Mouse (Mus musculus) limb, embryonic 11.5 days (tissue): ENCODE results near the gene Rsbn1. TPM values are rescaled to one million over a fixed set of nuclear protein-coding genes. Genes with fewer than 3 reads are reported as not detected.

Experiments
- ATAC-seq: fragments of 200-750 bp; cut with Nextera tagmentation; 2 replicates; pipeline ENCODE4 v1.8.0; 2017; ENCODE audit warnings: low read depth; ENCODE audit not compliant: insufficient number of reproducible peaks, low FRiP score, low TSS enrichment
- DNase-seq: peaks from one replicate; pipeline ENCODE4 v3.0.0-alpha.2; 2015; ENCODE audit warnings: low spot score
- H3K27ac ChIP-seq: fragments of 300-500 bp; sonication (generic); replicated peaks from 2 replicates; pipeline ENCODE4 v1.5.1; 2014; ENCODE audit warnings: low read depth, mild to moderate bottlenecking, low read length
- H3K27me3 ChIP-seq: fragments of 300-500 bp; sonication (generic); 2 replicates; pipeline ENCODE4 v1.6.1; 2014; ENCODE audit warnings: mild to moderate bottlenecking, low read length, mixed read lengths; ENCODE audit not compliant: control insufficient read depth, insufficient read depth
- H3K36me3 ChIP-seq: fragments of 300-500 bp; sonication (generic); 2 replicates; pipeline ENCODE4 v1.6.1; 2014; ENCODE audit warnings: mild to moderate bottlenecking, low read length, moderate library complexity, mixed read lengths; ENCODE audit not compliant: control insufficient read depth, insufficient read depth
- H3K4me1 ChIP-seq: fragments of 300-500 bp; sonication (generic); 2 replicates; pipeline ENCODE4 v1.6.1; 2014; ENCODE audit warnings: low read length, mixed read lengths; ENCODE audit not compliant: control insufficient read depth, insufficient read depth
- H3K4me2 ChIP-seq: fragments of 300-500 bp; sonication (generic); 2 replicates; pipeline ENCODE4 v1.6.1; 2014; ENCODE audit warnings: low read depth, mild to moderate bottlenecking, moderate library complexity; ENCODE audit not compliant: severe bottlenecking
- H3K4me3 ChIP-seq: fragments of 300-500 bp; sonication (generic); 2 replicates; pipeline ENCODE4 v1.5.1; 2014; ENCODE audit warnings: low read depth, low read length
- H3K9ac ChIP-seq: fragments of 300-500 bp; sonication (generic); 2 replicates; pipeline ENCODE4 v1.6.1; 2014; ENCODE audit warnings: mild to moderate bottlenecking, low read length
- H3K9me3 ChIP-seq: fragments of 300-500 bp; sonication (generic); 2 replicates; pipeline ENCODE4 v1.6.1; 2016; ENCODE audit warnings: low read length; ENCODE audit not compliant: control insufficient read depth
- WGBS: fragments of 180-500 bp; shearing (Covaris S2); extraction: QIAGEN DNeasy Blood & Tissue Kit; methylation state at CpG from one replicate; pipeline ENCODE4 v1.1.7; 2014; 5-methylcytosine and 5-hydroxymethylcytosine counted together
- polyA plus RNA-seq: library from polyadenylated mRNA; unstranded; fragments of >200 nt; fragmentation: Nextera tagmentation; extraction: Ambion mirVana; gene quantifications from 2 replicates; pipeline ENCODE4 v1.2.1, GENCODE M21; 2014

The Rsbn1 gene
- polyA plus RNA-seq, 1 experiment from 2014 or later = 19.9 TPM

- no peak overlapping the region for H3K27ac ChIP-seq
- H3K4me1 ChIP-seq = no peaks in the 10 kb centered on the region
- no peak for ATAC-seq
- no peaks in the 10 kb centered on the region for H3K36me3 ChIP-seq
- H3K4me3 ChIP-seq = no peak overlapping the region
- DNase-seq = peak; percentile 28
- 78% methylated on average over 1 of the region's 1 CpGs for WGBS
- H3K27me3 ChIP-seq = no peaks in the 10 kb centered on the region
- H3K4me2 ChIP-seq = no peak overlapping the region
- H3K9me3 ChIP-seq = no peaks in the 10 kb centered on the region
- no peak overlapping the region for H3K9ac ChIP-seq
Measured at GRCm38 (mm10) chr3:103904705-103905104, 9.2 kb upstream of the Rsbn1 start.

DNA sequence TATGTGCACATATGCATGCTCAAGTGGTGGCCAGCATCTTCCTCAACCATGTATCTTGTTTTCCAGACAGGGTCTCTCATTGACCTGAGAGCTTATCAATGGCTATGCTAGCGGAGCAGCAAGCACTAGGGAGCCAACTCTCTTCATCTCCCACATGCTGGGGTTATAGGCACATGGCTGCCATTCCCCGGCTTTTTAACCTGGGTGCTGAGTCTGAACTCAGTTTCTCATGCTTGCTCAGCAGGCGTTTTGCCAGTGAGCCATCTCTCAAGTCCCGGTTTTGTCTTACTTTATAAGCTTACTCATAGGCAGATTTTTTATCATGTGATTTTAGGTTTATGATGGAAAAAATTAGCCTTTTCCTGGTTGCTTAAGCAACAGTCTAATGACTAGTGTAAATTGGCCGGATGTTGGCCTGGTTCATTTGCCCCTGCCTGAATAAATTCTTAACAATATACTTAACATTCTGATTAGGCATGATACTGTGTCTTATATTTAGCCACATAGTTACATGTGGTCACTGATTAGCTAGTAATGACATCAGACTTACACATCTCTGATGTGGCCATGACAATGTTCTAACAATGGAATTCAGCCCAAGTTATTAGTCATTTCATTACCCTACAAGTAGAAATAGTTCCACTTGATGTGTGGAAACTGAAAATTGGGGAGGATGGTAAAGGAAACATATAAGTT lies 6.4 kb upstream of the Rsbn1 start:
- no peaks in the 10 kb centered on the region for H3K9me3 ChIP-seq
- ATAC-seq = no peak
- H3K27me3 ChIP-seq = no peaks in the 10 kb centered on the region
- no peak overlapping the region for H3K9ac ChIP-seq
- no peaks in the 10 kb centered on the region for H3K36me3 ChIP-seq
- H3K4me2 ChIP-seq = no peak overlapping the region
- WGBS = 81% methylated on average over 5 of the region's 5 CpGs
- no peak overlapping the region for H3K27ac ChIP-seq
- H3K4me3 ChIP-seq = no peak overlapping the region
- no peak for DNase-seq
- no peaks in the 10 kb centered on the region for H3K4me1 ChIP-seq

DNA sequence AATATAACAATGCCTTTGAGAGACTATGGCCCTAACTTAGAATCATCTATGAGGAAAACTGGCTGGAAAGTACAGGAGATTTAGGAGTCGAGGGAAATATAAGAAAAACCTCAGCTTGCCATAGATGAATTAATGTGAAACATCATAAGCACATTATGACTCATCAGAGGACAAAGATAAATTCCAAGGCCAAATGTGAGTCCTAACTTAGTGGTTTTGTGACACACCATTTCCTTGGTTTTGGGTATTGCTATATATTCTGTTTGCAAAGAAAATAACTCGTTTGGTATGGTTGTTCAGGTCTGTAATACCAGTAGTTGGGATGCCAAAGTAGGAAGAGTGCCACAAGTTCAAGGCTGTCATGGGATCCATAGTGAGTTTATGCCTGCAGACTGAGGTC lies 5.1 kb upstream of the Rsbn1 start:
- ATAC-seq (no peak), DNase-seq (no peak)
- no peak overlapping the region for H3K4me3 ChIP-seq
- no peak overlapping the region for H3K4me2 ChIP-seq
- WGBS = 70% methylated on average over 2 of the region's 2 CpGs
- H3K27ac ChIP-seq = no peak overlapping the region
- no peaks in the 10 kb centered on the region for H3K9me3 ChIP-seq
- H3K36me3 ChIP-seq = no peaks in the 10 kb centered on the region
- H3K9ac ChIP-seq = no peak overlapping the region
- H3K4me1 ChIP-seq = no peaks in the 10 kb centered on the region
- H3K27me3 ChIP-seq = no peaks in the 10 kb centered on the region

DNA sequence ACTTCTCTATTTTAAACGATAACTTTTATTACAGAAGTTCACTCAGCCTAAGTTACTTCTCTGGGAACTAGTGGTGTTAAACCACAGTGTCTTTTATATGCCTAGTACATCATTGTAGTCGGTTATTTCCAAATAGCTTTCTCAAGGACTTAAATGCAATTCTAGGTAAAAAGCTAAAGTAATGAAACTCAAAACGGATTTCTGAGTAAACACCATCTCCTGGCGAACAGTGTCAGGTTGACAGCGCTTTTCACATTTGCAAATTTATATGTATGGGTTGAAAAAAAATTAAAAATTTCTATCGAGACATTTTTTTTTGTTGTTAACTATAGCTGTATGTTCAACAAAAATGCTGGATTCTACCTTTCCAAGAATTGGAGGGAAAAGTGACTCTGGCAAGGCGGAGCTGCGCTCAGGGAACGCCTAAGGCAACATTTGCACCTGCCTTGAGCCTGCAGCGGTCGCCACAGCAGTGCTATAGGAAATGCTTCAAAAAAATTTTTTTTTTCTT lies 414 bp upstream of the Rsbn1 start:
- peak overlapping the region; percentile 44 for H3K4me2 ChIP-seq
- DNase-seq (peak; percentile 50), ATAC-seq (no peak)
- peak overlapping the region; percentile 99 for H3K4me3 ChIP-seq
- H3K9ac ChIP-seq = peak overlapping the region; percentile 57; the same call in 1 of the 2 replicates
- H3K36me3 ChIP-seq = no peaks in the 10 kb centered on the region
- H3K27ac ChIP-seq = peak overlapping the region; percentile 60
- no peaks in the 10 kb centered on the region for H3K9me3 ChIP-seq
- peaks cover 7% of the 10 kb centered on the region for H3K4me1 ChIP-seq
- WGBS = 9% methylated on average over 11 of the region's 11 CpGs
- H3K27me3 ChIP-seq = no peaks in the 10 kb centered on the region

- Histone ChIP-seq H3K4me1 (peaks cover 7% of the 10 kb centered on the region), H3K27me3 (no peaks in the 10 kb centered on the region), H3K9me3 (no peaks in the 10 kb centered on the region), H3K9ac (peak overlapping the region; percentile 95), H3K36me3 (no peaks in the 10 kb centered on the region), H3K27ac (peak overlapping the region; percentile 80), H3K4me3 (peak overlapping the region; percentile 99), H3K4me2 (peak overlapping the region; percentile 44)
- WGBS = under 1% methylated on average over 58 of the region's 60 CpGs
- peak; percentile 75 for DNase-seq
- peak; percentile 52 for ATAC-seq
Measured at GRCm38 (mm10) chr3:103914732-103915508, 1.0 kb downstream of the Rsbn1 start.

DNA sequence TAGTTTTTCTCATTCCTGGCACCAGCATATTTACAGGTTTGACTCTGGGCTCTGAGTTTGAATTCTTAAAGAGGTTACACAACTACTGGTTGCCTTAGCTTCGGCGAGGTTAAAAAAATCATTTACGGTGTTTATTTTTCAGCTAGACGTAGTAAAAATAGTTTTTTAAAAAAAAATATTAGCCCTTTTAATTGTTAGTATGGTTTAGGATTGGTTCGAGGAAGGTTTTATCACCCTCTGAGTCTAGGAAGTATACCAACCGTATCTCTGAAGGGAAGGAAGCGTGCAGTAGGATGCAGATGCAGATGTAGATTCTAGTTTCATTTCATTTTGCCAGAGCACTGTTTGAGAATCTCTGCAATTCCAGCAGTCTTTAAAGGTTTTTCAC lies 1.6 kb downstream of the Rsbn1 start:
- Histone ChIP-seq H3K4me2 (peak overlapping the region; percentile 44), H3K27me3 (no peaks in the 10 kb centered on the region), H3K4me3 (peak overlapping the region; percentile 99), H3K36me3 (no peaks in the 10 kb centered on the region), H3K9me3 (no peaks in the 10 kb centered on the region), H3K4me1 (peaks cover 7% of the 10 kb centered on the region), H3K9ac (peak overlapping the region; percentile 95), H3K27ac (no peak overlapping the region)
- 8% methylated on average over 7 of the region's 7 CpGs for WGBS
- DNase-seq = no peak
- ATAC-seq = no peak

- 53% methylated on average over 5 of the region's 5 CpGs for WGBS
- ATAC-seq = no peak
Measured at GRCm38 (mm10) chr3:103916205-103916838, 2.4 kb downstream of the Rsbn1 start.

DNA sequence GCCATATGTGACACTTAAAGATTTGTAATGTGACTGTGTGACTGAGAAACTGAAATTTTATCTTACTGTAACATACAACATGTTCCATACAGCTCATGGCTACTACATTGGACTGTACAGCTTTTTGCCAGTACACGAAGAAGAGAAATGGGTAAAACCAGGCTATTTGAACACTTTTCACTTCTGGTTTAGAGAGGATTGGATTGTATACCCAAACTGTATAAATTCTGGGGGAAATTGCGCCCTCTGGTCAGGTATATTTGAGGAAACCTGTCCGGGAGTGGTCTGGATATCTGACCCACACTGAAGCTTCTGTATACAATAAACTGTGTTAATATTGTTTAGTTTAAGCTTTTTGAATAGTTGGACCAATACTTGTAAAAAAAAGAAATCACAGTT lies 2.9 kb downstream of the Rsbn1 start:
- Histone ChIP-seq H3K9me3 (no peaks in the 10 kb centered on the region), H3K9ac (no peak overlapping the region), H3K4me3 (peak overlapping the region; percentile 20), H3K4me1 (peaks cover 7% of the 10 kb centered on the region), H3K4me2 (peak overlapping the region; percentile 44; the same call in 1 of the 2 replicates), H3K36me3 (no peaks in the 10 kb centered on the region), H3K27ac (no peak overlapping the region), H3K27me3 (no peaks in the 10 kb centered on the region)
- DNase-seq = no peak
- WGBS = 76% methylated on average over 3 of the region's 3 CpGs
- no peak for ATAC-seq

More at GRCm38 (mm10) chr3:103916205-103916838, 2.4 kb downstream of the Rsbn1 start:
- no peak for DNase-seq
- no peak overlapping the region for H3K27ac ChIP-seq
- H3K36me3 ChIP-seq = no peaks in the 10 kb centered on the region
- no peaks in the 10 kb centered on the region for H3K9me3 ChIP-seq
- peak overlapping the region; percentile 20 for H3K4me3 ChIP-seq
- H3K9ac ChIP-seq = peak overlapping the region; percentile 30; the same call in 1 of the 2 replicates
- H3K4me2 ChIP-seq = peak overlapping the region; percentile 44
- H3K4me1 ChIP-seq = peaks cover 7% of the 10 kb centered on the region
- H3K27me3 ChIP-seq = no peaks in the 10 kb centered on the region
